Mouse (Mus musculus): ENCODE data around the gene Tigd3. TPM values are rescaled to one million over a fixed set of nuclear protein-coding genes. Genes with fewer than 3 reads are reported as not detected.
A peak's percentile ranks its signal among the peaks of the same experiment; 100 is the strongest.

The Tigd3 gene
- polyA plus RNA-seq, 1 experiment, result 1.0 TPM

- peaks cover 67% of the 10 kb centered on the region for H3K79me3 ChIP-seq (ENCODE audit: low read depth)
- H3K79me2 ChIP-seq (ENCODE audit: control insufficient read depth, insufficient read depth), result peaks cover 80% of the 10 kb centered on the region
- H3K4me3 ChIP-seq (ENCODE audit: insufficient read depth, poor library complexity, severe bottlenecking), result peak overlapping the region; percentile 100
- peaks cover 28% of the 10 kb centered on the region for H3K36me3 ChIP-seq (ENCODE audit: control insufficient read depth, insufficient read depth)
- H3K27me3 ChIP-seq (ENCODE audit: control insufficient read depth, insufficient read depth, insufficient read length), result no peaks in the 10 kb centered on the region
- H3ac ChIP-seq (ENCODE audit: control insufficient read depth, insufficient read length, low read depth), result peak overlapping the region; percentile 87
- TF ChIP-seq CEBPB (IDR thresholded peaks at IDR 0.05; ENCODE audit: low read depth) (peak; percentile 76), CTCF (IDR thresholded peaks at IDR 0.05; ENCODE audit: control insufficient read depth, insufficient read depth, insufficient read length) (no peak), MYOD1 (IDR thresholded peaks at IDR 0.05; ENCODE audit: control insufficient read depth, insufficient read length, low read depth) (no peak)
These were observed 49.9 kb downstream of the Tigd3 start for GRCm38 (mm10) chr19:5843781-5844691.

- peak; percentile 55 for TF ChIP-seq CEBPB (IDR thresholded peaks at IDR 0.05; ENCODE audit: low read depth)
- TF ChIP-seq MYOD1 (IDR thresholded peaks at IDR 0.05; ENCODE audit: control insufficient read depth, insufficient read length, low read depth), result no peak
- no peaks in the 10 kb centered on the region for H3K27me3 ChIP-seq (ENCODE audit: control insufficient read depth, insufficient read depth, insufficient read length)
- peaks cover 71% of the 10 kb centered on the region for H3K79me3 ChIP-seq (ENCODE audit: low read depth)
- H3ac ChIP-seq (ENCODE audit: control insufficient read depth, insufficient read length, low read depth), result peak overlapping the region; percentile 87
- H3K4me3 ChIP-seq (ENCODE audit: insufficient read depth, poor library complexity, severe bottlenecking), result peak overlapping the region; percentile 100
- peaks cover 28% of the 10 kb centered on the region for H3K36me3 ChIP-seq (ENCODE audit: control insufficient read depth, insufficient read depth)
- peaks cover 83% of the 10 kb centered on the region for H3K79me2 ChIP-seq (ENCODE audit: control insufficient read depth, insufficient read depth)
These were observed 50.9 kb downstream of the Tigd3 start for GRCm38 (mm10) chr19:5842785-5843730.

- H3K36me3 ChIP-seq (ENCODE audit: control insufficient read depth, insufficient read depth), result peaks cover 28% of the 10 kb centered on the region
- TF ChIP-seq USF1 (IDR thresholded peaks at IDR 0.05; ENCODE audit: low read depth) (no peak), MYOG (IDR thresholded peaks at IDR 0.05; ENCODE audit: control insufficient read depth, extremely low read depth, insufficient read length) (no peak), MYOD1 (IDR thresholded peaks at IDR 0.05; ENCODE audit: control insufficient read depth, insufficient read length, low read depth) (no peak), CTCF (IDR thresholded peaks at IDR 0.05; ENCODE audit: control insufficient read depth, insufficient read depth, insufficient read length) (no peak), CEBPB (IDR thresholded peaks at IDR 0.05; ENCODE audit: low read depth) (no peak), MAX (IDR thresholded peaks at IDR 0.05) (no peak), FOSL1 (IDR thresholded peaks at IDR 0.05; ENCODE audit: insufficient read depth, low read length, poor library complexity, severe bottlenecking) (no peak)
- peak overlapping the region; percentile 100 for H3K4me3 ChIP-seq (ENCODE audit: insufficient read depth, poor library complexity, severe bottlenecking)
- no peaks in the 10 kb centered on the region for H3K27me3 ChIP-seq (ENCODE audit: control insufficient read depth, insufficient read depth, insufficient read length)
- peaks cover 84% of the 10 kb centered on the region for H3K79me2 ChIP-seq (ENCODE audit: control insufficient read depth, insufficient read depth)
- peak overlapping the region; percentile 60 for H3ac ChIP-seq (ENCODE audit: control insufficient read depth, insufficient read length, low read depth)
- H3K79me3 ChIP-seq (ENCODE audit: low read depth), result peaks cover 78% of the 10 kb centered on the region
These were observed 51.8 kb downstream of the Tigd3 start for GRCm38 (mm10) chr19:5841999-5842784.

GRCm38 (mm10) chr19:5841389-5841946 lies 52.5 kb downstream of the Tigd3 start:
- peak; percentile 51 for TF ChIP-seq MAX (IDR thresholded peaks at IDR 0.05)
- no peak for TF ChIP-seq CTCF (IDR thresholded peaks at IDR 0.05; ENCODE audit: control insufficient read depth, insufficient read depth, insufficient read length)
- peak; percentile 3 for TF ChIP-seq USF1 (IDR thresholded peaks at IDR 0.05; ENCODE audit: low read depth)
- no peak for TF ChIP-seq MYOG (IDR thresholded peaks at IDR 0.05; ENCODE audit: control insufficient read depth, extremely low read depth, insufficient read length)
- TF ChIP-seq CEBPB (IDR thresholded peaks at IDR 0.05; ENCODE audit: low read depth), result no peak
- no peak for TF ChIP-seq MYOD1 (IDR thresholded peaks at IDR 0.05; ENCODE audit: control insufficient read depth, insufficient read length, low read depth)
- Histone ChIP-seq H3K79me3 (ENCODE audit: low read depth) (peaks cover 82% of the 10 kb centered on the region), H3K4me3 (ENCODE audit: insufficient read depth, poor library complexity, severe bottlenecking) (peak overlapping the region; percentile 100), H3K27me3 (ENCODE audit: control insufficient read depth, insufficient read depth, insufficient read length) (no peaks in the 10 kb centered on the region), H3K79me2 (ENCODE audit: control insufficient read depth, insufficient read depth) (peaks cover 88% of the 10 kb centered on the region), H3K36me3 (ENCODE audit: control insufficient read depth, insufficient read depth) (peaks cover 28% of the 10 kb centered on the region), H3ac (ENCODE audit: control insufficient read depth, insufficient read length, low read depth) (peak overlapping the region; percentile 51)

Other genes starting within 250 kb of the Tigd3 start
- 22.9 TPM for gene Sipa1, start 230.4 kb downstream of the Tigd3 start, polyA plus RNA-seq (2012; fragmentation: generic; extraction: Trizol)
- gene Map3k11, start 205.4 kb downstream of the Tigd3 start, polyA plus RNA-seq (2012; fragmentation: generic; extraction: Trizol), result 24.2 TPM
- gene Pcnx3, start 205.2 kb downstream of the Tigd3 start, polyA plus RNA-seq (2012; fragmentation: generic; extraction: Trizol), result 28.0 TPM
- gene Kcnk7, start 189.8 kb downstream of the Tigd3 start, polyA plus RNA-seq (2012; fragmentation: generic; extraction: Trizol), result 0.19 TPM
- 62.1 TPM for gene Ehbp1l1, start 167.8 kb downstream of the Tigd3 start, polyA plus RNA-seq (2012; fragmentation: generic; extraction: Trizol)
- gene Fam89b, start 164.5 kb downstream of the Tigd3 start, polyA plus RNA-seq (2012; fragmentation: generic; extraction: Trizol), result 129 TPM
- 128 TPM for gene Ltbp3, start 153.2 kb downstream of the Tigd3 start, polyA plus RNA-seq (2012; fragmentation: generic; extraction: Trizol)
- 69.6 TPM for gene Scyl1, start 122.7 kb downstream of the Tigd3 start, polyA plus RNA-seq (2012; fragmentation: generic; extraction: Trizol)
- 44.1 TPM for gene Frmd8, start 18.9 kb downstream of the Tigd3 start, polyA plus RNA-seq (2012; fragmentation: generic; extraction: Trizol)
- 5.5 TPM for gene Slc25a45, start 16.3 kb downstream of the Tigd3 start, polyA plus RNA-seq (2012; fragmentation: generic; extraction: Trizol)
- 69.3 TPM for gene Dpf2, start 18.9 kb upstream of the Tigd3 start, polyA plus RNA-seq (2012; fragmentation: generic; extraction: Trizol)
- gene Cdc42ep2, start 30.7 kb upstream of the Tigd3 start, polyA plus RNA-seq (2012; fragmentation: generic; extraction: Trizol), result 3.6 TPM
- gene Pola2, start 70.1 kb upstream of the Tigd3 start, polyA plus RNA-seq (2012; fragmentation: generic; extraction: Trizol), result 45.1 TPM
- not detected for gene Slc22a20, start 92.0 kb upstream of the Tigd3 start, polyA plus RNA-seq (2012; fragmentation: generic; extraction: Trizol)
- 36.9 TPM for gene Capn1, start 121.7 kb upstream of the Tigd3 start, polyA plus RNA-seq (2012; fragmentation: generic; extraction: Trizol)
- gene Syvn1, start 152.4 kb upstream of the Tigd3 start, polyA plus RNA-seq (2012; fragmentation: generic; extraction: Trizol), result 18.7 TPM
- 60.0 TPM for gene Mrpl49, start 163.6 kb upstream of the Tigd3 start, polyA plus RNA-seq (2012; fragmentation: generic; extraction: Trizol)
- 2,541 TPM for gene Fau, start 163.7 kb upstream of the Tigd3 start, polyA plus RNA-seq (2012; fragmentation: generic; extraction: Trizol)
- gene Znhit2, start 167.0 kb upstream of the Tigd3 start, polyA plus RNA-seq (2012; fragmentation: generic; extraction: Trizol), result 49.8 TPM
- 14.7 TPM for gene Tm7sf2, start 174.2 kb upstream of the Tigd3 start, polyA plus RNA-seq (2012; fragmentation: generic; extraction: Trizol)
- gene Vps51, start 183.1 kb upstream of the Tigd3 start, polyA plus RNA-seq (2012; fragmentation: generic; extraction: Trizol), result 55.2 TPM
- not detected for gene Tmem262, start 185.9 kb upstream of the Tigd3 start, polyA plus RNA-seq (2012; fragmentation: generic; extraction: Trizol)
- gene Gm28374, start 188.1 kb upstream of the Tigd3 start, polyA plus RNA-seq (2012; fragmentation: generic; extraction: Trizol), result 0.44 TPM
- 59.7 TPM for gene Zfpl1, start 190.8 kb upstream of the Tigd3 start, polyA plus RNA-seq (2012; fragmentation: generic; extraction: Trizol)
- 33.0 TPM for gene Cdca5, start 190.8 kb upstream of the Tigd3 start, polyA plus RNA-seq (2012; fragmentation: generic; extraction: Trizol)
- 0.36 TPM for gene AC131692.1, start 200.3 kb upstream of the Tigd3 start, polyA plus RNA-seq (2012; fragmentation: generic; extraction: Trizol)
- gene Naaladl1, start 211.6 kb upstream of the Tigd3 start, polyA plus RNA-seq (2012; fragmentation: generic; extraction: Trizol), result 0.16 TPM
- 44.7 TPM for gene Sac3d1, start 224.5 kb upstream of the Tigd3 start, polyA plus RNA-seq (2012; fragmentation: generic; extraction: Trizol)
- gene Snx15, start 234.2 kb upstream of the Tigd3 start, polyA plus RNA-seq (2012; fragmentation: generic; extraction: Trizol), result 22.7 TPM
- gene Batf2, start 246.8 kb upstream of the Tigd3 start, polyA plus RNA-seq (2012; fragmentation: generic; extraction: Trizol), result 0.04 TPM
- 78.3 TPM for gene Arl2, start 247.4 kb upstream of the Tigd3 start, polyA plus RNA-seq (2012; fragmentation: generic; extraction: Trizol)

Data from C2C12 (cell line).